Mouse (Mus musculus): ENCODE measurements around the gene Tmem63c. TPM values are rescaled to one million over a fixed set of nuclear protein-coding genes. Genes with fewer than 3 reads are reported as not detected.

Tmem63c gene
- total and polyA plus RNA-seq, 3 experiments = 0.04 TPM; not detected in 2

- H3K4me3 ChIP-seq (ENCODE audit: control insufficient read depth in 1 of 2, insufficient read depth in 1 of 2, low read depth in 2 of 2, low read length in 2 of 2) = no peak overlapping the region
- no peaks in the 10 kb centered on the region for H3K79me2 ChIP-seq (ENCODE audit: control insufficient read depth, insufficient read depth, low read length, poor library complexity)
- H3K36me3 ChIP-seq (ENCODE audit: control insufficient read depth in 1 of 2, insufficient read depth in 2 of 2, low read length in 2 of 2) = no peaks in the 10 kb centered on the region
- no peak overlapping the region for H3K9ac ChIP-seq (ENCODE audit: control insufficient read depth, low read depth, low read length, poor library complexity, severe bottlenecking)
- no peak overlapping the region for H3K27ac ChIP-seq (ENCODE audit: control insufficient read depth, low read depth, low read length)
- no peaks in the 10 kb centered on the region for H3K9me3 ChIP-seq (replicated peaks; ENCODE audit: insufficient read depth, low read length)
- H3K4me1 ChIP-seq (ENCODE audit: control insufficient read depth in 1 of 2, insufficient read depth in 2 of 2, low read length in 2 of 2) = no peaks in the 10 kb centered on the region
- H3K27me3 ChIP-seq (ENCODE audit: control insufficient read depth in 1 of 2, insufficient read depth in 2 of 2, low read length in 2 of 2) = peaks cover 0 to 1% of the 10 kb centered on the region in 2 experiments; a peak in 2 of 4 replicates
- peak; percentile 35 for DNase-seq (ENCODE audit: low read depth, low spot score)
- TF ChIP-seq GATA1 (IDR thresholded peaks at IDR 0.05; ENCODE audit: low read depth, low read length) = 0 out of 2 replicates have a peak, but pooled peaks have one; percentile 32
- TF ChIP-seq RAD21 (IDR thresholded peaks at IDR 0.05; ENCODE audit: low read depth, low read length) = no peak
- no peak for TF ChIP-seq NRF1 (IDR thresholded peaks at IDR 0.05; ENCODE audit: insufficient read depth, low read depth, low read length, poor library complexity, severe bottlenecking)
- peak; percentile 63; the same call in 1 of the 2 replicates for TF ChIP-seq RCOR1 (IDR thresholded peaks at IDR 0.05; ENCODE audit: low read depth, low read length)
- no peak for TF ChIP-seq CHD2 (IDR thresholded peaks at IDR 0.05; ENCODE audit: low read length)
- TF ChIP-seq USF2 (IDR thresholded peaks at IDR 0.05; ENCODE audit: borderline replicate concordance in 1 of 2, insufficient read depth in 1 of 2, low read depth in 1 of 2, low read length in 2 of 2) = no peak
- TF ChIP-seq ETS1 (IDR thresholded peaks at IDR 0.05; ENCODE audit: low read depth, low read length) = no peak
- TF ChIP-seq GABPA (IDR thresholded peaks at IDR 0.05; ENCODE audit: low read depth, low read length) = no peak
- TF ChIP-seq UBTF (IDR thresholded peaks at IDR 0.05; ENCODE audit: borderline replicate concordance, insufficient read depth, low read depth, low read length) = no peak
- no peak for TF ChIP-seq MAFK (IDR thresholded peaks at IDR 0.05; ENCODE audit: borderline replicate concordance, low read depth, low read length)
Observed at GRCm38 (mm10) chr12:87103471-87103870, 82.3 kb downstream of the Tmem63c start.

GRCm38 (mm10) chr12:87104796-87105195 lies 83.7 kb downstream of the Tmem63c start:
- H3K79me2 ChIP-seq (ENCODE audit: control insufficient read depth, insufficient read depth, low read length, poor library complexity) = no peaks in the 10 kb centered on the region
- no peaks in the 10 kb centered on the region for H3K36me3 ChIP-seq (ENCODE audit: control insufficient read depth in 1 of 2, insufficient read depth in 2 of 2, low read length in 2 of 2)
- no peak overlapping the region for H3K27ac ChIP-seq (ENCODE audit: control insufficient read depth, low read depth, low read length)
- no peak for DNase-seq (ENCODE audit: low read depth, low spot score)
- H3K4me3 ChIP-seq (ENCODE audit: control insufficient read depth in 1 of 2, insufficient read depth in 1 of 2, low read depth in 2 of 2, low read length in 2 of 2) = no peak overlapping the region
- H3K4me1 ChIP-seq (ENCODE audit: control insufficient read depth in 1 of 2, insufficient read depth in 2 of 2, low read length in 2 of 2) = no peaks in the 10 kb centered on the region
- H3K27me3 ChIP-seq (ENCODE audit: control insufficient read depth in 1 of 2, insufficient read depth in 2 of 2, low read length in 2 of 2) = no peaks in the 10 kb centered on the region
- TF ChIP-seq SIN3A (IDR thresholded peaks at IDR 0.05; ENCODE audit: low read length) (no peak), GATA1 (IDR thresholded peaks at IDR 0.05; ENCODE audit: low read depth, low read length) (no peak), KAT2A (conservative IDR thresholded peaks at IDR 0.05; ENCODE audit: low read depth, low read length) (no peak), ZC3H11A (IDR thresholded peaks at IDR 0.05; ENCODE audit: low read depth, low read length) (no peak), UBTF (IDR thresholded peaks at IDR 0.05; ENCODE audit: borderline replicate concordance, insufficient read depth, low read depth, low read length) (no peak), GABPA (IDR thresholded peaks at IDR 0.05; ENCODE audit: low read depth, low read length) (no peak), USF2 (IDR thresholded peaks at IDR 0.05; ENCODE audit: borderline replicate concordance in 1 of 2, insufficient read depth in 1 of 2, low read depth in 1 of 2, low read length in 2 of 2) (no peak)
- H3K9me3 ChIP-seq (replicated peaks; ENCODE audit: insufficient read depth, low read length) = no peaks in the 10 kb centered on the region
- no peak overlapping the region for H3K9ac ChIP-seq (ENCODE audit: control insufficient read depth, low read depth, low read length, poor library complexity, severe bottlenecking)

Data from MEL (cell line).